Mouse (Mus musculus): ENCODE data around the gene Ctnna3.

The Ctnna3 gene

DNA sequence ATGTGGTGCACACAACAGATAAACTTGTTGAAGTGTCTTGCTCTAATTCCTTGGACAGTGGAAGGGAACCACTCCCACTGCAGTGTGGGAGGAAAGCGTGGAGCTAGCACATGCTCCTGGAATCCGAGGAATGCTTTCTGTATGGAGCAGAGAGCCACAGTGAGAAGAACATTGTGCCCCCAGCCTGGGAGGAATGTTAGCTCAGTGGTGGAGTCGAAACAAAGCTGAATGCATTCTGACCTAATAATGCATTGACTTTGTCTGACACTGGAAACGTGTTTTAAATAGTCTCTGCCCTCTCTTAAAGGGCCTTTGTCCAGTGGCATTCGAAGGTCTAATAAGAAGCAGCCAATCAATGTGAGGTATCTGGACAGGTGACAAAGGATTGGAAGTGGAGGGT lies 111.9 kb downstream of the Ctnna3 start:
- DNase-seq = no peak

DNA sequence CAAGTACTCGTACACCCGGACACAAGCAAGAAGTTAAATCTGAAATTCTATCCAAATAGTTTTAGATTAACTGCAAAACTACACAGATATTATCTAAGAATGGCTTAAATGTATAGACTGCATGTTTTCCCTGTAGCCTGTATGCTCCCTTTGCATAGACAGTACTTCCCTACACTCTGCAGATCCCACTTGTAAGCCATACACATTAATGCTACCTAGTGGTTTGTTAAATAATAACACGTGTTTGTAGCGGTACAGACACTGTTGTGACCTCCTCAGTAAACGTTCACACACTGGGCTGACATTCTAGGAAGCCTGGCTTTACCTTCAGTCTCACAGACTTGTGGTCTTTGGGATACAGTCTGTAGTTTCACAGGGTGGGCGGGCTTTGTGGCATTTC lies 112.6 kb downstream of the Ctnna3 start:
- no peak for DNase-seq

DNA sequence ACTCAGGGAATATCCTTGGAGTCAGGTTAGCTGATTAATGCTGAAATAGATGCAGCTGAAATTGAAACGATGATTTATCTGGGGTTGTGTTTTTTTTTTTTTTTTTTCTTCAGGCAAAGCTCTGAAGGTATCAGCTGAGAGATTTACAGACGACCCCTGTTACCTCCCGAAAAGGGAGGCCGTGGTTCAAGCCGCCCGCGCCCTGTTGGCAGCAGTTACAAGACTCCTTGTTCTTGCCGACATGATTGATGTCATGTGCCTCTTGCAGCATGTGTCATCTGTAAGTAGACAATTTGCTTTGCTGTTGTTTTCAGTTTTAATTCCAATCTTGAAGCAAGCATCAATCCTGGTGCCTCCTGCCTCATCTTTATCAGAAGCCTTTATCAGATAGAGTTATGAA lies 136.8 kb downstream of the Ctnna3 start:
- DNase-seq = no peak

GRCm38 (mm10) chr10:63571561-63571960 lies 141.7 kb downstream of the Ctnna3 start:
- DNase-seq = no peak

GRCm38 (mm10) chr10:63572866-63573265 lies 143.0 kb downstream of the Ctnna3 start:
- no peak for DNase-seq

DNA sequence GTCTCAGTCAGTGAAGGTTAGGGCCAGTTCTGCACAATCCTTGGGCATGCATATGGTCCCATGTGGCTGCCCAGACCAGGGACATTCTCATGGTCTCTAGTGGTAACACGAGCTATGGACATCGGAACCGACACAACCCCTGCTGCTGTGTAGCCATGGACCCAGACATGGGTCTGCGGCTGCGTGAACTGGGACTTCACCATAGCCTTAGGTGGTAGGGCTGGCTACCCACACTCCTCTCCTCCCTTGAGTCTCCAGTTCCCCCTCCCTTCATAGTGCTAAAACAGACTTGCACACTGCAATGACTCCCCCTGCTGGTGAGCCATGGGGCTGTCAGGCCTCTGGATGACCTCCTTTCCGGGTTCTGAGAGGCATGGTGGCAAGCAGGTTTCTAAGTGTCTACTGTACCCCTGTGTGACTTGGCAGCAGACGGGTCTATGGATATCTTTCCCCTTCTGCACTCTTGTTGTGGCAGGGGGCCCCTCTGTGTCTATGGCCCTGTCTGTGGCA lies 144.3 kb downstream of the Ctnna3 start:
- no peak for DNase-seq

GRCm38 (mm10) chr10:63582608-63583007 lies 152.7 kb downstream of the Ctnna3 start:
- peak; percentile 89 for DNase-seq

- no peak for DNase-seq
These were observed 154.0 kb downstream of the Ctnna3 start for GRCm38 (mm10) chr10:63583798-63584374.

GRCm38 (mm10) chr10:63599417-63599816 lies 169.5 kb downstream of the Ctnna3 start:
- DNase-seq = no peak

- no peak for DNase-seq
These were observed 171.3 kb downstream of the Ctnna3 start for GRCm38 (mm10) chr10:63601206-63601605.

GRCm38 (mm10) chr10:63628546-63628945 lies 198.6 kb downstream of the Ctnna3 start:
- no peak for DNase-seq

- no peak for DNase-seq
These were observed 204.0 kb downstream of the Ctnna3 start for GRCm38 (mm10) chr10:63633915-63634314.

DNA sequence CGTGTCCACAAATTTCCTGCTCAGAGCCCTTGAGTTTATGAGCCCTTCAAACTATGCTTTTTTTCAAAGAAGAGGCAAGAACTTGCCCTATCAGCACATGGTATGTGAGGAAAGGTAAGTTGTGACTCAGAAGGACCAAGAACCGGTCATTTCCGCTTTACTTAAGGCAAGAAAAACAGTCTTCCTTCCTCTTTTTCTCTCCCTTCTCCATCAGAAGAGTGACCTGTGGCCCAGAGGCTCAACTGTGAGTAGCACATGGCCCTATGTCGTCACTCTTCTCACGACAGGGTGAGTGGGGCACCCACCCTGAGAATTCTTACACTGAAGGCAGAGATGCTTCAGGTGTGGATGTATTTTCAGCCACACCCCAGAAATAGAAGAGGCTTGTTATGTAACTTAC lies 208.1 kb downstream of the Ctnna3 start:
- no peak for DNase-seq

GRCm38 (mm10) chr10:63647300-63647699 lies 217.4 kb downstream of the Ctnna3 start:
- DNase-seq = no peak

DNA sequence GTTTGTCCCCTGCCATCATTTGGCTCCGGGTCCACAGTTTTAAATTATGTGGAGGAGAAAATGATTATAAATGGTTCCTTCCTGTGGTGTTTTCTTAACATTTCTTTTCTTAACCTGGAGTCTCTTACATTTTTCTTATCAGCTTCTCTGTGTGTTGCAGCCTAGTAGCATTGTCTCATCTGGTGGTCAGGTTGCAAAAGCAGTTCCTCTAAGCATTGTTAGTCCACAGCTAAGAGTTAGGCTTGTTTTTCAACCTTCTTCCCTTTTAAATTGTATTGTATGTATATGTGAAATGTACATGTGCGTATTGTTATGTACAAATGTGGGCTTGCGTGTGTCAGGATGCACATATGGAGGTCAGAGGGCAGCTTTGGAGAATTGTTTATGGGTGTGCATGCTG lies 220.4 kb downstream of the Ctnna3 start:
- DNase-seq = no peak

DNA sequence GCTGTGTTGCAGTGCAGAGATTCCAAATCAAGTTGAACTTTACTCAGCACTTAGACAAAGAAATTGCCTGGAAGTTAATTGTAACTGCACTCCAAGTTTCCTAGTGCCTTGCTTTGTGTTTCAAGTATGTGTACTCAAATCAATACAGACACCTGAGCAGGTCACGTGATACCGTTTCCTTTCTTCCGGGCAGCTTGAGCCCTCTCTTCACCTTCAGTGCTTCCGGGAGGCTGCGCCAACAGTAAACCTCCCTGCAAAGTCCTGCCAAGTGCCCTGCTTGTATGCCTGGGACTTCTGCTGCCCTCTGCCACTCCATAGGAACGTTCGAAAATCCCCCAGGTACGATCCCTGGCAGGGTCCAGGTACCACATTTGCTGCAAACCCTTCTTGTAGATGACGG lies 223.0 kb downstream of the Ctnna3 start:
- DNase-seq = peak; percentile 25

DNA sequence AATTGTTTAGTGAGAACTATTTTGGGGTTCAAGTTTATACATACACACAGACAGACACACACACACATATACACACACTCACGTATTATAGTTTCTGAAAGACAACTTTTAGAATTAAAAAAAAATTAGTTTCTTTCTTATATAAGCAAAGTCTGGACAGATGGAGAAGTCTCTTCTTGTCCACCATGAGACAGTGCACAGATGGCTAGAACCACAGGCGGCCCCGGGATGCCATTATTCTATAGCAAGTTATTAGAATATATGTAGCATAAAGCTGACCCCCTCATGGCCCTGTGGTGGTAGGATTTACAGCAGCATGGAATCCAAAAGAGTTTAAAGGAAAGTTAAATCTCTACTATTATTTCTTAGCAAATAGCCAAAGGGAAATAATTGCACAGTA lies 223.7 kb downstream of the Ctnna3 start:
- DNase-seq = peak; percentile 62

GRCm38 (mm10) chr10:63654560-63654959 lies 224.7 kb downstream of the Ctnna3 start:
- DNase-seq = no peak

DNA sequence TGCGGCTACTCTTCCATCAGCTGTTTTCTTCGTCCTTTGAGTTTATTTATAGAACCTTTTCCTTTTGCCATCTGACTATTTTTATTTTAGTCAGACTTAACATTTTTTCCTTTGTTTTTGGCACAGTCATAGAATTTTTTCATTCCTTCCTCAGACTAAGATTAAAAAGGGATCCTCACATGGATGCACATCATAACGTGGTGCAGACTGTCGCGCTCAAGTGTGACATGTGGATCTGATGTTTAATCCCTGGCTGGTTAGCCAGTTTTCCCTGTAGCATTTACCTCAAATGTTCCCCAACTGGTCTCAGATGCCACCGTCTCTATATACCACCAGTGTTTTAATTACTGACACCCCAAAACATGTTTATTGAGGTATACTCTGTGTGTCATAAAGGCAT lies 246.4 kb downstream of the Ctnna3 start:
- no peak for DNase-seq

DNA sequence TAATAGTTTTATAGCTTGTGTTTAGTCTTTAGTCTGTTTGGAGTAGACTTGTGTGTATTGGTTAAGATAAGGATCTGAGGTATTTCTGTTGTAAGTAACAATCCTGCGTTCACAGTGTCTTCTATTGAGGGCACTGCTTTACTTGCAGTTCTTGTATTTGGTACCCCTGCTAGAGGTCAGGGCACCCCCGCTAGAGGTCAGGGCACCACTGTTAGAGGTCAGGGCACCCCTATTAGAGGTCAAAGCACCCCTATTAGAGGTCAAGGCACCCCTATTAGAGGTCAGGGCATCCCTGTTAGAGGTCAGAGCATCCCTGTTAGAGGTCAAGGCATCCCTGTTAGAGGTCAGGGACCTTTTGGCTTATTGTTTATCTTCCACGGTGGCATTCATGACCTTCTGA lies 259.3 kb downstream of the Ctnna3 start:
- DNase-seq = no peak

- no peak for DNase-seq
These were observed 259.8 kb downstream of the Ctnna3 start for GRCm38 (mm10) chr10:63689651-63690050.

GRCm38 (mm10) chr10:63692039-63692438 lies 262.1 kb downstream of the Ctnna3 start:
- DNase-seq = no peak

- no peak for DNase-seq
These were observed 280.3 kb downstream of the Ctnna3 start for GRCm38 (mm10) chr10:63710211-63710610.

GRCm38 (mm10) chr10:63712530-63712929 lies 282.6 kb downstream of the Ctnna3 start:
- no peak for DNase-seq

GRCm38 (mm10) chr10:63714151-63714550 lies 284.3 kb downstream of the Ctnna3 start:
- DNase-seq = no peak

Data from cerebellum, adult 8-10 months (tissue).